Mouse (Mus musculus) liver, embryonic 12.5 days (tissue): ENCODE results near the gene Strip1. TPM values are rescaled to one million over a fixed set of nuclear protein-coding genes. Genes with fewer than 3 reads are reported as not detected.

Experiments used
- ATAC-seq: fragments of 200-750 bp; cut with Nextera tagmentation; 2 replicates; pipeline ENCODE4 v1.8.0; 2017; ENCODE audit warnings: moderate number of reproducible peaks, mild to moderate bottlenecking, moderate library complexity
- H3K27ac ChIP-seq: fragments of 300-500 bp; sonication (generic); 2 replicates; pipeline ENCODE4 v1.5.1; 2016; ENCODE audit warnings: mild to moderate bottlenecking
- H3K27me3 ChIP-seq: fragments of 300-500 bp; sonication (generic); replicated peaks from 2 replicates; pipeline ENCODE4 v1.6.1; 2016; ENCODE audit warnings: mild to moderate bottlenecking, moderate library complexity
- H3K36me3 ChIP-seq: fragments of 300-500 bp; sonication (generic); 2 replicates; pipeline ENCODE4 v1.6.1; 2016; ENCODE audit warnings: mild to moderate bottlenecking, moderate library complexity
- H3K4me1 ChIP-seq: fragments of 300-500 bp; sonication (generic); 2 replicates; pipeline ENCODE4 v1.6.1; 2016
- H3K4me2 ChIP-seq: fragments of 300-500 bp; sonication (generic); 2 replicates; pipeline ENCODE4 v1.6.1; 2016; ENCODE audit warnings: mild to moderate bottlenecking, moderate library complexity
- H3K4me3 ChIP-seq: fragments of 300-500 bp; sonication (generic); 2 replicates; pipeline ENCODE4 v1.5.1; 2016; ENCODE audit warnings: mild to moderate bottlenecking, moderate library complexity
- H3K9ac ChIP-seq: fragments of 300-500 bp; sonication (generic); 2 replicates; pipeline ENCODE4 v1.6.1; 2016; ENCODE audit warnings: mild to moderate bottlenecking, moderate library complexity
- H3K9me3 ChIP-seq: fragments of 300-500 bp; sonication (generic); replicated peaks from 2 replicates; pipeline ENCODE4 v1.6.1; 2016; ENCODE audit warnings: mild to moderate bottlenecking, moderate library complexity
- WGBS: fragments of 180-500 bp; shearing (Covaris S2); methylation state at CpG from one replicate; pipeline ENCODE4 v1.1.7; 2016; ENCODE audit not compliant: insufficient replicate concordance; 5-methylcytosine and 5-hydroxymethylcytosine counted together
- polyA plus RNA-seq: library from polyadenylated mRNA; unstranded; fragments of >200 nt; fragmentation: Nextera tagmentation; extraction: Ambion mirVana; gene quantifications from 2 replicates; pipeline ENCODE4 v1.2.1, GENCODE M21; 2016

The Strip1 gene
- polyA plus RNA-seq, 1 experiment from 2014 or later, result 17.0 TPM

- no peak overlapping the region for H3K27ac ChIP-seq
- H3K4me3 ChIP-seq, result peak overlapping the region; percentile 32
- H3K36me3 ChIP-seq, result no peaks in the 10 kb centered on the region
- WGBS, result 2% methylated on average over 64 of the region's 65 CpGs
- no peak overlapping the region for H3K9ac ChIP-seq
- H3K27me3 ChIP-seq, result peaks cover 96% of the 10 kb centered on the region
- H3K4me1 ChIP-seq, result peaks cover 8% of the 10 kb centered on the region
- peak overlapping the region; percentile 49 for H3K4me2 ChIP-seq
- no peak for ATAC-seq
- no peaks in the 10 kb centered on the region for H3K9me3 ChIP-seq
These were observed 48.4 kb downstream of the Strip1 start for GRCm38 (mm10) chr3:107582875-107583767.

- 4% methylated on average over 18 of the region's 18 CpGs for WGBS
- Histone ChIP-seq H3K9me3 (no peaks in the 10 kb centered on the region), H3K27me3 (peaks cover 88% of the 10 kb centered on the region), H3K9ac (no peak overlapping the region), H3K36me3 (no peaks in the 10 kb centered on the region), H3K27ac (no peak overlapping the region), H3K4me2 (peak overlapping the region; percentile 49), H3K4me1 (peaks cover 16% of the 10 kb centered on the region), H3K4me3 (peak overlapping the region; percentile 32)
- ATAC-seq, result no peak
These were observed 49.2 kb downstream of the Strip1 start for GRCm38 (mm10) chr3:107582130-107582874.

GRCm38 (mm10) chr3:107581103-107582010, 50.1 kb downstream of the Strip1 start:
- H3K27ac ChIP-seq, result no peak overlapping the region
- H3K4me2 ChIP-seq, result no peak overlapping the region
- no peak for ATAC-seq
- no peak overlapping the region for H3K9ac ChIP-seq
- no peaks in the 10 kb centered on the region for H3K36me3 ChIP-seq
- H3K9me3 ChIP-seq, result no peaks in the 10 kb centered on the region
- H3K4me3 ChIP-seq, result no peak overlapping the region
- peaks cover 20% of the 10 kb centered on the region for H3K4me1 ChIP-seq
- WGBS, result 7% methylated on average over 15 of the region's 15 CpGs
- peaks cover 79% of the 10 kb centered on the region for H3K27me3 ChIP-seq

- peaks cover 60% of the 10 kb centered on the region for H3K27me3 ChIP-seq
These were observed 52.0 kb downstream of the Strip1 start for GRCm38 (mm10) chr3:107579466-107579865.

GRCm38 (mm10) chr3:107577810-107578390, 53.6 kb downstream of the Strip1 start:
- Histone ChIP-seq H3K4me3 (no peak overlapping the region), H3K27ac (no peak overlapping the region), H3K27me3 (peaks cover 49% of the 10 kb centered on the region), H3K4me2 (peak overlapping the region; percentile 12; the same call in 1 of the 2 replicates), H3K4me1 (peaks cover 20% of the 10 kb centered on the region), H3K9ac (no peak overlapping the region), H3K9me3 (no peaks in the 10 kb centered on the region), H3K36me3 (no peaks in the 10 kb centered on the region)
- peak; percentile 96 for ATAC-seq
- WGBS, result 6% methylated on average over 3 of the region's 3 CpGs

More at GRCm38 (mm10) chr3:107579466-107579865, 52.0 kb downstream of the Strip1 start:
- H3K4me3 ChIP-seq, result no peak overlapping the region
- H3K36me3 ChIP-seq, result no peaks in the 10 kb centered on the region
- no peaks in the 10 kb centered on the region for H3K9me3 ChIP-seq
- 3% methylated on average over 4 of the region's 4 CpGs for WGBS
- H3K4me1 ChIP-seq, result peaks cover 20% of the 10 kb centered on the region
- no peak overlapping the region for H3K9ac ChIP-seq
- H3K4me2 ChIP-seq, result no peak overlapping the region
- ATAC-seq, result no peak
- H3K27ac ChIP-seq, result no peak overlapping the region

GRCm38 (mm10) chr3:107576807-107577206, 54.7 kb downstream of the Strip1 start:
- WGBS, result 67% methylated on average over 3 of the region's 3 CpGs
- peaks cover 44% of the 10 kb centered on the region for H3K27me3 ChIP-seq
- ATAC-seq, result no peak

GRCm38 (mm10) chr3:107571205-107571604, 60.3 kb downstream of the Strip1 start:
- H3K9ac ChIP-seq, result no peak overlapping the region
- H3K27me3 ChIP-seq, result peaks cover 46% of the 10 kb centered on the region
- no peak overlapping the region for H3K4me3 ChIP-seq
- no peaks in the 10 kb centered on the region for H3K4me1 ChIP-seq
- H3K27ac ChIP-seq, result no peak overlapping the region
- WGBS, result 45% methylated on average over 2 of the region's 2 CpGs
- no peak for ATAC-seq
- H3K4me2 ChIP-seq, result no peak overlapping the region
- H3K36me3 ChIP-seq, result no peaks in the 10 kb centered on the region
- no peaks in the 10 kb centered on the region for H3K9me3 ChIP-seq

More at GRCm38 (mm10) chr3:107576807-107577206, 54.7 kb downstream of the Strip1 start:
- no peak overlapping the region for H3K9ac ChIP-seq
- no peaks in the 10 kb centered on the region for H3K36me3 ChIP-seq
- no peaks in the 10 kb centered on the region for H3K9me3 ChIP-seq
- H3K4me1 ChIP-seq, result peaks cover 20% of the 10 kb centered on the region
- no peak overlapping the region for H3K4me2 ChIP-seq
- H3K27ac ChIP-seq, result no peak overlapping the region
- no peak overlapping the region for H3K4me3 ChIP-seq

GRCm38 (mm10) chr3:107568721-107569120, 62.8 kb downstream of the Strip1 start:
- 38% methylated on average over 4 of the region's 4 CpGs for WGBS
- ATAC-seq, result no peak

GRCm38 (mm10) chr3:107567766-107568165, 63.7 kb downstream of the Strip1 start:
- Histone ChIP-seq H3K36me3 (no peaks in the 10 kb centered on the region), H3K9me3 (no peaks in the 10 kb centered on the region), H3K9ac (no peak overlapping the region), H3K4me1 (0 out of 2 replicates have a peak, but pooled peaks cover 5% of the 10 kb centered on the region), H3K4me3 (no peak overlapping the region), H3K4me2 (no peak overlapping the region), H3K27me3 (peaks cover 51% of the 10 kb centered on the region), H3K27ac (no peak overlapping the region)
- WGBS, result 56% methylated on average over 7 of the region's 7 CpGs
- ATAC-seq, result no peak

More at GRCm38 (mm10) chr3:107568721-107569120, 62.8 kb downstream of the Strip1 start:
- H3K4me1 ChIP-seq, result 0 out of 2 replicates have a peak, but pooled peaks cover 2% of the 10 kb centered on the region
- no peaks in the 10 kb centered on the region for H3K36me3 ChIP-seq
- no peak overlapping the region for H3K9ac ChIP-seq
- no peak overlapping the region for H3K4me2 ChIP-seq
- H3K4me3 ChIP-seq, result no peak overlapping the region
- H3K27me3 ChIP-seq, result peaks cover 56% of the 10 kb centered on the region
- no peak overlapping the region for H3K27ac ChIP-seq
- H3K9me3 ChIP-seq, result no peaks in the 10 kb centered on the region

- no peak for ATAC-seq
- Histone ChIP-seq H3K36me3 (no peaks in the 10 kb centered on the region), H3K4me2 (no peak overlapping the region), H3K27me3 (peaks cover 43% of the 10 kb centered on the region), H3K9me3 (no peaks in the 10 kb centered on the region), H3K4me3 (no peak overlapping the region), H3K27ac (no peak overlapping the region), H3K9ac (no peak overlapping the region), H3K4me1 (0 out of 2 replicates have a peak, but pooled peaks cover 5% of the 10 kb centered on the region)
- 41% methylated on average over 3 of the region's 3 CpGs for WGBS
These were observed 66.2 kb downstream of the Strip1 start for GRCm38 (mm10) chr3:107565331-107565730.

GRCm38 (mm10) chr3:107563880-107564279, 67.6 kb downstream of the Strip1 start:
- Histone ChIP-seq H3K36me3 (no peaks in the 10 kb centered on the region), H3K9ac (no peak overlapping the region), H3K4me3 (no peak overlapping the region), H3K27ac (no peak overlapping the region), H3K27me3 (peaks cover 30% of the 10 kb centered on the region), H3K4me1 (0 out of 2 replicates have a peak, but pooled peaks cover 5% of the 10 kb centered on the region), H3K9me3 (no peaks in the 10 kb centered on the region), H3K4me2 (no peak overlapping the region)
- 27% methylated on average over 4 of the region's 4 CpGs for WGBS
- ATAC-seq, result no peak
